Mouse (Mus musculus) gastrocnemius, postnatal 4 days (tissue): ENCODE results near the gene Tlx2. TPM values are rescaled to one million over a fixed set of nuclear protein-coding genes. Genes with fewer than 3 reads are reported as not detected.

Experiments used
- DNase-seq, 2 experiments: peaks; one replicate each; pipeline ENCODE4 v3.0.0; 2021 to 2022; ENCODE audit warnings: low spot score in 2 of 2, mixed read lengths in 2 of 2
- total RNA-seq, 2 experiments: library from RNA; stranded (reverse); gene quantifications; 2 replicates each; pipeline ENCODE4 v1.2.3; 2021

Tlx2 gene
- total RNA-seq, 2 experiments from 2014 or later = not detected

- no peak for DNase-seq
Observed at GRCm38 (mm10) chr6:83057790-83058189, 12.3 kb downstream of the Tlx2 start, which contains the start of gene Dqx1. TSS of gene Dqx1 (plus strand) at chr6:83057844.

- DNase-seq = no peak
Observed at GRCm38 (mm10) chr6:83054871-83055431, 15.1 kb downstream of the Tlx2 start, which contains the start of gene Htra2. TSS of gene Htra2 (minus strand) at chr6:83055273.

GRCm38 (mm10) chr6:83054074-83054851, 15.8 kb downstream of the Tlx2 start, which contains the start of gene Aup1:
TSS of gene Aup1 (plus strand) at chr6:83054521.
- DNase-seq = peak; percentile 91 to 95

- no peak for DNase-seq
Observed at GRCm38 (mm10) chr6:83053136-83053960, 16.7 kb downstream of the Tlx2 start.

- no peak for DNase-seq
Observed at GRCm38 (mm10) chr6:83049367-83049766, 20.7 kb downstream of the Tlx2 start.

- no peak for DNase-seq
Observed at GRCm38 (mm10) chr6:83044742-83045141, 25.4 kb downstream of the Tlx2 start.

GRCm38 (mm10) chr6:83043993-83044392, 26.1 kb downstream of the Tlx2 start:
- no peak for DNase-seq

GRCm38 (mm10) chr6:83043561-83043960, 26.5 kb downstream of the Tlx2 start:
- no peak for DNase-seq

- DNase-seq = no peak
Observed at GRCm38 (mm10) chr6:83040601-83041000, 29.5 kb downstream of the Tlx2 start.

- peak; percentile 72 to 86 for DNase-seq
Observed at GRCm38 (mm10) chr6:83038496-83039012, 31.5 kb downstream of the Tlx2 start.

- no peak for DNase-seq
Observed at GRCm38 (mm10) chr6:83037188-83037587, 32.9 kb downstream of the Tlx2 start.

- DNase-seq = no peak
Observed at GRCm38 (mm10) chr6:83034463-83035055, 35.5 kb downstream of the Tlx2 start.

- peak; percentile 63 to 80 for DNase-seq
Observed at GRCm38 (mm10) chr6:83033249-83034185, 36.6 kb downstream of the Tlx2 start, which contains the start of the genes Dok1 and Loxl3. TSS of gene Dok1 (minus strand) at chr6:83033471. TSS of gene Loxl3 (plus strand) at chr6:83034173.

- DNase-seq = peak in 1 of 2 experiments; percentile 51
Observed at GRCm38 (mm10) chr6:83032769-83033191, 37.3 kb downstream of the Tlx2 start.

- no peak for DNase-seq
Observed at GRCm38 (mm10) chr6:83031921-83032590, 38.0 kb downstream of the Tlx2 start.

- DNase-seq = no peak
Observed at GRCm38 (mm10) chr6:83031111-83031510, 39.0 kb downstream of the Tlx2 start.

- DNase-seq = no peak
Observed at GRCm38 (mm10) chr6:83029777-83030176, 40.3 kb downstream of the Tlx2 start.

- no peak for DNase-seq
Observed at GRCm38 (mm10) chr6:83027706-83028105, 42.4 kb downstream of the Tlx2 start.

GRCm38 (mm10) chr6:83027293-83027692, 42.8 kb downstream of the Tlx2 start:
- no peak for DNase-seq
